Mouse (Mus musculus): ENCODE data around the gene 1700003F12Rik.

1700003F12Rik gene

GRCm38 (mm10) chr2:154549127-154549885 lies 2.4 kb downstream of the 1700003F12Rik start:
- peak; percentile 79 to 84 for DNase-seq (ENCODE audit: low spot score in 2 of 2)

GRCm38 (mm10) chr2:154549886-154550189 lies 3.0 kb downstream of the 1700003F12Rik start:
- no peak for DNase-seq (ENCODE audit: low spot score in 2 of 2)

DNA sequence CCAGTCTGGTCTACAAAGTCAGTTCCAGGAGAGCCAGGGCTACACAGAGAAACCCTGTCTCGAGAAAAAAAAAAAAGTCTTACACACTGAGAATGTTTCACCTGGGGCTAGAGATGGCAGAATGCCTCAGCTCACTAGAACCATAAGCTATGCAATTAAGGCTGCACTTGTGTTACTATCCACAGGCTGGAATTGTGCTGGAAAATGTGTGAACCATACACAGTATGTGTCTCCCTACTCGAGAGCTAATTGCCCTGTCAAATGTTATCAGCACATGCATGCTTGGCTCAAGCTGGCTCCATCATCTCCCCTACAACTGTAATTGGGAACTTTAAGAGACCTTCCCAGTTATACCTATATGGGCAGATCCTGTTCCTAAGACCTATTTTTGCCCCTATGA lies 4.1 kb downstream of the 1700003F12Rik start:
- DNase-seq (ENCODE audit: low spot score in 2 of 2) = no peak

GRCm38 (mm10) chr2:154551476-154551875 lies 4.6 kb downstream of the 1700003F12Rik start, which contains the start of gene Actl10:
TSS of gene Actl10 (plus strand) at chr2:154551776.
- peak in 1 of 2 experiments; percentile 16 for DNase-seq (ENCODE audit: low spot score in 2 of 2)

- peak in 1 of 2 experiments; percentile 40 for DNase-seq (ENCODE audit: low spot score in 2 of 2)
Measured at GRCm38 (mm10) chr2:154551927-154552326, 5.0 kb downstream of the 1700003F12Rik start.

DNA sequence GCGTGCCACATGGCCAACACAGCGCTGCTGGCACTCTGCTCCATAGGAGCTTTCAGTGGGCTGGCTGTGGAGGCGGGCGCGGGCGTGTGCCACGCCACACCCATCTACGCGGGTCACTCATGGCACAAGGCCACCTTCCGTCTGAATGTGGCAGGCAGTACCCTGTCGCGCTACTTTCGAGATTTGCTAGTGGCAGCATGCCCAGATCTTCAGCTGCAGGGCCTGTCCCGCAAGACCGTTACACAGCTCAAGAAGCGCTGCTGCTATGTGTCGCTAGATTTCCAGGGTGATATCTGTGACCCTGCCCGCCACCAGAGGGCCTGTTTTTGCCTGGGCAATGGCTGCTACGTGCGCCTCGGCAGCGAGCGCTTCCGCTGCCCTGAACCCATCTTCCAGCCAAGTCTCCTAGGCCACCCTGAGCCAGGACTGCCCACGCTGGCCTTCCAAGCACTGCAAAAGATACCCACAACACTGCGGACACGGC lies 5.6 kb downstream of the 1700003F12Rik start:
- peak; percentile 85 to 91 for DNase-seq (ENCODE audit: low spot score in 2 of 2)

DNA sequence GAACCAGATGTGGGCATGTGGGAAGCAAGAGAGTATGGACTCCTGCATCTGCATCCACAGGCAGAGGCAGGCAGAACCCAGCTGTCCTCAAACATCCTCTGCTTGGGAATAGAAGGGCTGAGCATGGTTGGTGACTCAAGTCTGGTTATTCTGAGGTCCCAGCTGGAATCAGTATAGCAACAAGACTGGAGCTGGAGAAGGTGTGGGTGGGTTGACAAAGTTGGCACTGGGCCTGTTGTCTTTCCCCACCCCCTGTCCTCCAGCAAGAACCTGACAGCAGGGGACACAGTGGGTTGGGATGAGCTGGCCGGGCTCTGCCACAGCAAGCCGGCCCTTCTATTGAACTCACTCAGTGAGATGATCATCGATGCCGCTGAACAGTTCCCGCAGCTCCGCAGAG lies 8.3 kb downstream of the 1700003F12Rik start:
- DNase-seq (ENCODE audit: low spot score in 2 of 2) = peak; percentile 63 to 73

DNA sequence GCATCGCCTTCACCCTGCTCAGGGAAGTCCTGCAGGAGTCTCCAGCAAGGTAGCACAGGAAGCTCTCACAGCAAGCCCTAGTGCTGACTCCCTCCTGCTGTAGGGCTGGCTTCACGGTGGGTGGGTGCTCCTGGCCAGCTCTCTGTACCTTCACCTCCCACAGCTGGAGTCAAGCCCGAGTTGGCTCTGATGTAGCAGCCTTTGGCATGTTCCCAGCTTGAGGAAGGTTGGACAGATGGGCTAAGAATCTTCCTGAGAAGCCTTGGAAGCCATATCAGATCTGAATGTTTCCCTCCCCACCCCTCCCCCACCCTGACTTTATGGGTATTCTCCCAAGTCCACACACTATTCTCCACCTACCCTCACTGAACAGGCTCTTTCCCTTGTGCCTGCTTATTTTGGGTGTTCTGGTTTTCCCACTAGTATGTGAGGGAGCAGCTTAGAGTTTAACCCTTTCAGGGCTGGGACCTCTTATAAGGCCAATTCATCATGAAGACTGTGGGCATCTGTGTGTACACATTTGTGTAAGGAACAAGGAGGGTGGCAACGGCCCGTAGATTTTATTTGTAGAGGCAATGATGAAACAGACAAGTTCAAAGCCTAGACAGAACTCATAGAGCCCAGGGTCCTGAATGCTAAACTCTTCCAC lies 10.4 kb downstream of the 1700003F12Rik start:
- DNase-seq (ENCODE audit: low spot score in 2 of 2) = peak; percentile 55 to 67

DNA sequence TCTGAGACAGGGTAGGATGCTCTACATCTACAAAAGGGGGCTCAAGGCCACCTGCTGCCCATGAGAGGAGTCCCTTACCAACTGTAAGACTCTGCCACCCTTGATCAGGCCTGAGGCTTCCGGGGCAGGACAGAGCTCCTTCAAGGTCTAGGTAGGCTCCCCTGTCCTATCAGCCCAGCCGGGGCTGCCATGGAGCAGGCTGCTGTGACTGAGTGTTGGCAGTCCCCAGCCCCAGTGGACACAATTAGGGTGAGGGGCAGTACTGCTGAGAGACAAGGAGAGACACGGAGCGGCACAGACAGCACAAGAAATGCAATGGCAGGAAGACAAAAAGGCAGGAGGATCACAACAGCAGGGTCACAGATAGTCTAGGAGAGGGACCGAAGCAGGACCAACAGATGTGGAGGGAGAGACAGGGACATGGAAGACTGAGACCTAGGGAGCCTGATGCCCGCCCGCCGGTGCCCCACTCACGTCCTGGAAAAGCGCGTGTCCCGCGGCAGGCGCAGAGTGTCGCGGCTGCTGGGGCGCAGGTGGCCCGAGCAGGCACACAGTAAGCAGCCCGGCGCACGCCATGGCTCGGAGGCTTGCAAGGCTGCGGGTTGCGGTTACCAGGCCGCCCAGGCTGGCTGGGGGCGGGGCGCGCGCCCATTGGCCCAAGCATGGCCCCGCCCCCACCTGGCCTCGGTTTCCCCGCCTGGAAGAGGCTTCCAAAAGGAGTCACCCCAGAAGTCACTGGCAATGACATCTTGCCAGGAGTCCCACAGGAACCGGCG lies 11.6 kb downstream of the 1700003F12Rik start, which contains the start of gene Necab3:
Gene Necab3, minus strand, starts transcription at position 627 of the 776 bp plus-strand sequence.
- DNase-seq (ENCODE audit: low spot score in 2 of 2) = peak; percentile 74 to 78

DNA sequence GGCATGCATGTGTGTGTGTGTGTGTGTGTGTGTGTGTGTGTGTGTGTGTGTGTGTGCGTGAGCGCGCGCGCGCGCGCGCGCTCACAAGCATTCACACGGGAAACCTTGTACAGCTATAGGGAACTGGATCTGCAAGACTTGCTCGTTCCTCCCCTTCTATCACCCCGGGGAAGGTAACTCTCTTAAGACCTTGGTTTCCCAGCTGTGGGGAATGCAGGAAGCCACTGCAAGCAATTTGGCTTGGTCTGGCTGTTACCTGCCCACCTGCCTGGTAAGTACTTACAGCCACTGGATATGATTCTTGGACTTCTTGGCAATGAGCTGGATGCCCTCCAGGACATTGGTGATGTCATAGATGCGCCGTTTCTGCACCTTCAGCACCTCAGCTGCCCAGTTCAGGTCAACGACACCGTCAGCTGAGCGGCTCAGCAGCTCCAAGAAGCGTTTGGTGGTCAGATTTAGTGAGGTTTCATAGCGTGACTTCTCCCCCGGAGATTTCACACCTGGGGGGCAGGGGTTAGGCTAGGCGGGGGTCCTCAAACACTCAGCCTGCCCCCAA lies 16.8 kb downstream of the 1700003F12Rik start:
- no peak for DNase-seq (ENCODE audit: low spot score in 2 of 2)

DNA sequence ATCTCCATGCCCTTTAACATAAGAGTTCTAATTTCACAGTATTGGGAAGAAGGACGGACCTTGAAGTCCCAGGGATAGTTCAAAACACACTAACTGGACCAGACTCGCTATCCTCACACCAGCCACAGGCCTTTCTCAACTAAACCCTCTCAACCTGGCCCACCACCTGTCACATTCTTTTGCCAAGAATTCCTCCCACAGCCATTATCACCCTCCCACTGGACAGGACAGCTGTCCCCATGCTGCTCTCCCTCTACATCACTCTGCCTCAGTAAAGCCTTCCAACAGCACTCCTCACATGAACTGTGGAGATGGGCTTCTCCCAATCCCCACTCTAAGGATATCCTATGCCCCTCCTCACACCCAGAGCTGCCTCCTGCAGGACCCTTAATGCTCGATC lies 18.7 kb downstream of the 1700003F12Rik start:
- DNase-seq (ENCODE audit: low spot score in 2 of 2) = no peak

DNA sequence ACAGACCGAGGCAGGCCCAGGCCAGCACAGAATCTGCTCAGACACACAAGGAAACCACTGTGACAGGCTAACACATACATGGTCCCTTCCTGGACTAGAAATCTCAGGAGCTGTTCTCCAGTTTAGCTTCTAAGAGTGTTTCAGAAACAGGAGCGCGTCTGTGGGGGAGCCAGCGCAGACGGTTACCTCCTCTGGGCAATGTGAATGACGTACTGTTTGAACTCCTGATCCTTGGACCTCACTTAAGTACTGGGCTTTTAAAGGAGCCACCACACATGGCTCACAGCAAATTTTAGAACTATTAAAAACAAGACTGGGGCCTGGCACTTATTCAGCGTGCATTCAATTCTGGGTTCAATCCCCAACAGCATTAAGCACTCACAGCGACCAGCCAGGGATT lies 19.8 kb downstream of the 1700003F12Rik start:
- no peak for DNase-seq (ENCODE audit: low spot score in 2 of 2)

GRCm38 (mm10) chr2:154567766-154568165 lies 20.9 kb downstream of the 1700003F12Rik start:
- no peak for DNase-seq (ENCODE audit: low spot score in 2 of 2)

- DNase-seq (ENCODE audit: low spot score in 2 of 2) = peak; percentile 60 to 68
Measured at GRCm38 (mm10) chr2:154568329-154569070, 21.6 kb downstream of the 1700003F12Rik start.

GRCm38 (mm10) chr2:154569071-154569748 lies 22.3 kb downstream of the 1700003F12Rik start:
- peak; percentile 78 for DNase-seq (ENCODE audit: low spot score in 2 of 2)

GRCm38 (mm10) chr2:154569836-154570286 lies 23.0 kb downstream of the 1700003F12Rik start, which contains the start of gene E2f1:
TSS of gene E2f1 (minus strand) at chr2:154569892.
- peak; percentile 97 to 98 for DNase-seq (ENCODE audit: low spot score in 2 of 2)

DNA sequence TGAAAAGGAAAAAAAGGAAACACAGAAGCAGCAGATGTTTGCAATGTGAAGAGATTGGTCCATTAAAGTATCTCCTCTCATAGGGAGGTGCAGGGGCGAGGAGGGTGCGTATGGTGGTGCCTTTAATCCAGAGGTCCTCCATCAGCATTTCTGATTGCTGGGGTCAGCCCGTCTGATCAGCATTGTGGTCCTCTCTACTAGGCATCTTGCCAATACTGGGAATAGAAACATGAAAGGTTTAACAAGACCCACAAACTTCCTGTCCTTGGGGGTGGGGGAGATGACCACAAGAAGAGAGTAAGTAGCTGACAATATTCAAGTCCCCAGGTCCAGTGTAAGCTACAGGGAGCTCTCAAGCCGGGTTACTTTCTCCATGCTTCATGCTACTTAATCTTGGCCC lies 23.8 kb downstream of the 1700003F12Rik start:
- DNase-seq (ENCODE audit: low spot score in 2 of 2) = no peak

- no peak for DNase-seq (ENCODE audit: low spot score in 2 of 2)
Measured at GRCm38 (mm10) chr2:154571266-154571665, 24.4 kb downstream of the 1700003F12Rik start.

DNA sequence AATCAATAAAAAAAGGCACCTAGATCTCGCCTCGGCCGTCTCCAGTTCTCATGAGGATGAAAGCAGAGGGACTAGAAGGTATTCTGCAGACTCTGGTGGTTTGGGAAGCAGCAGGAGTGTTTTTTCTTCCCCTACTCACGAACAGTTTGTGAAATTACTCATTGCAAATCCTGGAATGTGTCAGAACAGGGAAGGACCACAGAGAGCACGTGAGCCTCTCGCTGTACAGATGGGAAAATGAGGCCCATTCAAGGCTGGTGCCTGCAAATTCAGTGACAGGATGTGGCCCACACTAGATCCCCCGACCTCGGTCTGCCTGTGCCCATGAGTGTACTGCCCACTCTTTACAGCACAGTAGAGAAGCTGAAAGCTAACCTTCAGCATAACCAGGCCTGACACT lies 25.1 kb downstream of the 1700003F12Rik start:
- no peak for DNase-seq (ENCODE audit: low spot score in 2 of 2)

DNA sequence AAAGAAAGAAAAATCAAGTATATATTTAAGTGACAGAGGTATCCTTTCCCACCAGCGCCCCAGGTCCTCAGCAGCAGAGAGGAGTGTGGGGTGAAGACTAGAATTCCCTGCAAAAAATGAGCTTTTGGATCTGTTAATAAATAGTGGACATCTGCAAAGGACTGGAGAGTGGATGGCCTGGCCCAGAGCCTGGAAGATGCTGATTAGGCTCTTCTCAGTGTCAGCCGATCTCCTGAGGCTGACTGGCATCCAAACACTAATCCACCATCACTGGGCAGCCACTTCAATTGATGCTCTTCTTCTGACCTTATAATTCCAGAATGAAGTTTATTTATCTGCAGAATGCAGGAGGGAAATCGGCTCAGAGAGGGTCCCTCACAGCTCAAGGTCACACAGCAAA lies 26.1 kb downstream of the 1700003F12Rik start:
- DNase-seq (ENCODE audit: low spot score in 2 of 2) = no peak
